Mouse (Mus musculus) urinary bladder, adult 18-20 months (tissue): Measurements from ENCODE around the gene Blvrb.

Source experiments
- DNase-seq, 2 experiments: peaks; one replicate each; pipeline ENCODE4 v3.0.0; 2022; ENCODE audit warnings: low spot score in 2 of 2, mixed read lengths in 2 of 2

Blvrb gene

DNA sequence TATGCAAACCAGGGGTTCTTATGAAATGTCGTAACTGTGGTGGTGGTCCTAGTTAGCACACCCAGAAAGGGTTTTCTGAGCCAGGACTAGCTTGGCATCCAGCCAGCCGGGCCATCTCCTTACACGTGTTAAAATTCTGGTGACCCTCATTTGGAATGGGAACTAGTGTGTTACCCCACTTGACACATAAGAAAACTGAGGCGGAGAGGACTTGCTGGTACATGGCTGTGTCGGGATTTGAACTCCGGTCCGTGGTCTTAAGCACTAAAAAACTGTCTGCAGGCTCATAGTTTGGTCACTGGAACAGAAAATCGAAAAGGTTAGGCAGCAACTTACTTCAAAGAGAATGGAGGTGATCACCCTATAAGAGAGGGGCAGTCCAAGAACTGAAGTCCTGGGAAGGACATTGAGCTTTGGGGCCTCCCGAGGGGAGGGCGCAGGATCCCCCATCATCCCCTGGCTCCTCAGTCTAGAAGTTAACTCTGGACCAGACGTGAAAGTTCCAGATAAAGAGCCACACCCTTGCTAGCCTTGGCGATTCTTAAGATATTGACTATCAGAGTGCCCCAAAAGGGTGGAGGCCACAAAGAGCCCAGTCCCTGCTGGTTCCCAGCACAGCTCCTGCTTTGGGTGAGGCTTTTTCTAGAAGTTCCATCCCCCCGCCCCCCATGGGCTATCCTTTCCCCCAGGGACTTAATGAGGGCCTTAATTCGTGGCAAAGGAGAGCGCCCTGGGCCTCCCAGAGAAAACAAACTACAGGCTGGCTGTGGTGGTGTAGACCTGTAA, 836 bp downstream of the Blvrb start:
- peak in 1 of 2 experiments; percentile 18 for DNase-seq

DNA sequence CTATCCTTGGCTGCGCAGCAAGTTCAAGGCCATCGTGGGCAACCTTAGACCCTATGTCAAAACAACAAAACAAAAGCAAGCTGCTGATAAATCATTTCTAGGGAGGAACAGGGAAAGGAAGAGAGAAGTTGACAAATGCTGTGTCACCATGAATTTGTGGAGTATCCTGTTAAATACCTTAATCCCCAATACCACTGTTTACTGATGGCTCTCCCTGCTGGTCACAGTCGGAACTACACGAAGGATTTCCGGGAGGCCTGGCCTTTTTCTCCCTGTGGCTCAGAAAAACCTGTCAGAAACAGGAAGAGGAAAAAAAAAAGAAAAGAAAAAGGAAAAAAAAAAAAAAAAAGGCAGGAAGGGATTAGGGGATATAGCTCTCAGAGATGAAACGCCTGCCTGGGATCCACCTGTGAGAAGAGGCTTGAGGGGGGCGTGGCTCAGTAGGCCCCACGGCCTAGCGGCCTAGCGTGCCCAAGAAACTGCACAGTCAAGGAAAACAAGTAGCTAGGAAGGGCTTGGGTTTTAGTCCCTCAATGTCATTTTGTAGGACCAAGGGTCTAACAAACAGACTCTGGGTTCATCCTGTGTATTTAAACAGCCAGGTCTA, 1.6 kb downstream of the Blvrb start:
- DNase-seq: peak; percentile 36 to 66

DNA sequence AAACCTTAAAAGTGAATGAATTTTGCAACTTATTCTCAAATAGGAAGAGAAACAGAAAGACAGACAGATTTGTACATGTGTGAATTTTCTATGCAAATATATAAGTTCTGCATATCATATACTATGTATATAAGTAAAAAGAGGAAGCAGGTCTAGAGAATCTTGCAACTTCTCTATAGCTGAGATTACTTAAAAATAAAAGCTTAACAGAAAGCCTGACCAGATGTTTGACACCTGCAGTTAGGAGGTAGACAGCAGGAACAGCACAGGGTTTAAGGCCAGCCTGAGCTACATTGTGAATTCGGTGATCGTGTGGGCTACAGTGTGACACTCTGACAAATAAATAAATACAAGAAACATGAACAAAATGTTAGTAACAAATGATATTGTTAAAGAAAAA, 3.6 kb downstream of the Blvrb start:
- no peak for DNase-seq

DNA sequence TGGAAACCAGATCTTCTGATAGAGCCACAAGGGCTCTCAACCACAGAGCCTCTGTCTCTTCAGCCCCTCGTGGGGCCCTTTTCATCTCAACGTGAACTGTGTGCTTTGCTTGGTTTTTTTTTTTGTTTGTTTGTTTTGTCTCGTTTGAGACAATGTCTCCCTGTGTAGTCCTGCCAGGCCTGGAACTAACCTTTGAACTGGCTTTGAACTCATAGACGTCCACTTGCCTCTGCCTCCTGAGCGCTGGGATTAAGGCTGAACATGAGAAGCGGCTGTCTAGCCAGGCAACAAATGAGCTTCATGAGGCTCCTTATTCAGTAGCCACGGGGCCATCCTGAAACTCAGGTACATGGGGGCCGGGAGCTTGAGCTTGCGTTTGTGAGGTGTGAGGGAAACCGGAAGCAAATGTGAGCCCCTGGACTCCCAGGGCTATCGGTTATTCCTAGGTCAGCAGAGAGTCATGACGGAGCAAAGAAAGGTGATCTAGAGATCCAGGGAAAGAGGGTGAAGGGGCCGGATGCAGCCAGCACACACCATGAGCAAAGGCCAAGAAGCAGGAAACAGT, 4.5 kb downstream of the Blvrb start:
- DNase-seq: no peak

DNA sequence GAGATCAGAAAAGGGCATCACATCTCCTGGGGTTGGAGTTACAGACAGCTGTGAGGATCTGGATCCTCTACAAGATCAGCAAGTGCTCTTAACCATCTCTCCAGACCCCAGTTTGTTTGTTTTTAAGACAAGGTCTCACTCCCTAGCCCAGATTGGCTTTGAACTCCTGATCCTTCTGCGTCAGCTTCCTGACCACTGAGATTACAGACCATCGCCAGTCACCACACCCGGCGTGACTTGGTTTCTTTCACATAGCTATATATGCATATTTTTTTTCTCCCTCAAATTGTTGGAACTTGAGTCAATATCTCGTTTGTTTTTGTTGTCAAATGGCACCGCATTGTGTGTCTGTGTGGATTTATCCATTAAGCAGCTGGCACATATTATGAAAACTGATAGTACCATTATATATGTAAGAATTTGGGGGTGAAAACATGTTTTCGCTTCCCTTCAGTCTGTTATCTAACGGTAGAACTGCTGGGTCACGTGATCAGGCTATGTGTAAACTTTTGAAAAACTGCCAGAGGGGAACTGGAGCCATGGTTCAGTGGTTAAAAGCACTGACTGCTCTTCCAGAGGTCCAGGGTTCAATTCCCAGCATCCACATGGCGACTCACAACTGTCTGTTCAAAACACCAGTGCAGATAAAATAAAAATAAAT, 6.8 kb downstream of the Blvrb start:
- no peak for DNase-seq

DNA sequence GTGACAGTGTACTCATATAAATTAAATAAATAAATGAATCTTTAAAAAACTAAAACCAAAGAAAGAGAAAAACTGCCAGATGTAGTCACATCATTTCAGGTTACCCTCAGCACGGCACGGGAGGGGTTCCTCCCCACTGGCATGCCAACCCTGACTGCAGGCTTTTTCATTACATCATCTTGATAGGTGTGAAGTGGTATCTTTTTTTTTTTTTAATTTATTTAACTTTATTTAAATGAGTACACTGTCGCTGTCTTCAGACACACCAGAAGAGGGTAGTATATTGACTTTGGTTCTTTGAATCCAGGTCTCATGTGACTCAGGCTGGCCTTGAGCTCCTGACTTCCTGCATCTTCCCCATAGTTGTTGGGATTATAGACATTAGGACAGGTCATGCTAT, 7.5 kb downstream of the Blvrb start:
- DNase-seq: no peak

DNA sequence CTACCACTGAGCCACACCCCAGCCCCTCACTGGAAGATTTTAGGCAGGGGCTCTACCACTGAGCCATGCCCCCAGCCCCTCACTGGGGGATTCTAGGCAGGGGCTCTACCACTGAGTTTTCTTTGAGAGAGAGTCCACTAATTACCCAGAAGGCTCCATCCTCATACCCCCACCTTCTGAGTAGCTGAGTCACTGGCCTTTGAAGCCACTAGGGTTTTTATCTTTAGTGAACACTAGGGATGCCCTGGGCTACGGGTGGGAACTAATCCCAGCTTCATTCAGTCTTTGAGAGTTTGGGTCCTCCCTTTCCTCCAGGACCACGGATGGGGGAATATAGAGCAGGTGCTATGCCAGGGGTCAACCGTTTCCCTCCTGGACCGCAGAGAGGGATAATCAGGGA, 10.8 kb downstream of the Blvrb start:
- DNase-seq: no peak

DNA sequence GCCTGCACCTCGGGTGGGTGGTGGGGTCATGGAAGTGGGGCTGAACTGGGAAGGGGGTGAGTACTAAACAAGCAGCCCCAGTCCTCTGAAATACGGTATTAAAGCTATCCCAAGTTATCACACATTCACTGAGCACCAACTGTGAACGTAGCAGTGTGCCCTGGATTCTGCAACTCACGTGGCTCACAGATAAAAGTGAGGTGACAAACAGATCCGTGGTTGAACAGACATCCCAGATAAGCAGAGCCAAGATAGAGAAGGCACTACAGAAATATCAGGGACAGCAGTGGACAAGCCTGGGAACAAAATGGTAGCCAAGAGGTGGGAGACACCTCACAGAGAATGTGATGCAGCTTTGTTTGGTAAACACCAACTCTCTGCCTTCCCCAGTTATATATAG, 11.9 kb downstream of the Blvrb start:
- DNase-seq: no peak

DNA sequence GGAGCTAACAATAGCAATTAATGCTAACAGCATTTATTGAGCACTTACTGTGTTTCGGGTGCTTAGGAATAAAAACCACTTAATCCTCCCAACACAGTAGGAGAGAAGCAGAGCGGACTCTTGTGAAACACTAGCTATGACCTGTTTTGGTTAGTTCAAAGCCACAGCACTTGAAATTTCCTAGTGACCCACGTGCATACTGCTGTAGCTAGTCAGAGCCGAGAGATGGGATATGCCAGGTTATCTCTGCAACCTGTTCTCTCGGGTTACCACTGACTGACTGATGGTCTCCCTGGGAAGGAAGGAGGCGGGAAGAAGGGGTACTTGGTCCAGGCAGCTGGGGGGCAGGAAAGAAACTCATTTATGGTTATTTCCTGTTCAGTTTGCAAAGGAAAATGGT, 12.7 kb downstream of the Blvrb start:
- DNase-seq: no peak

DNA sequence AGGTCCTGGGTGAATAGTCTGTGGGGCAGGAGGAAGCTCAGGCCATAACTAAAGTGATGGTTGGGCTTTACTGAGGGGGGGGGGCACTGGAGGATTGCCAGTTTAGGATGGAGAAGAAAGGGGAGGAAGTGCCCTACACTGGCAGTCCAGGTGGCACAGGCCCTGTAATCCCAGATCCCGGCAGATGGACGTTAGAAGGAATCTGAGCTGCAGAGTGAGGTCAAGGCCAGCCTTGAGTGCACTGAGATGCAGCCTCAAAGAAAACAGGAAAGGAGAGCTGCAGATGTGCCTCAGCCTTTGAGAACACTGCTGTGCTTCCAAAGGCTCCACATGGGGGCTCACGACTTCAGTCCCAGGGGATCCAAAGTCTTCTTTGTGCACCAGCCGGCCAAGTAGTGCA, 19.9 kb downstream of the Blvrb start:
- no peak for DNase-seq

DNA sequence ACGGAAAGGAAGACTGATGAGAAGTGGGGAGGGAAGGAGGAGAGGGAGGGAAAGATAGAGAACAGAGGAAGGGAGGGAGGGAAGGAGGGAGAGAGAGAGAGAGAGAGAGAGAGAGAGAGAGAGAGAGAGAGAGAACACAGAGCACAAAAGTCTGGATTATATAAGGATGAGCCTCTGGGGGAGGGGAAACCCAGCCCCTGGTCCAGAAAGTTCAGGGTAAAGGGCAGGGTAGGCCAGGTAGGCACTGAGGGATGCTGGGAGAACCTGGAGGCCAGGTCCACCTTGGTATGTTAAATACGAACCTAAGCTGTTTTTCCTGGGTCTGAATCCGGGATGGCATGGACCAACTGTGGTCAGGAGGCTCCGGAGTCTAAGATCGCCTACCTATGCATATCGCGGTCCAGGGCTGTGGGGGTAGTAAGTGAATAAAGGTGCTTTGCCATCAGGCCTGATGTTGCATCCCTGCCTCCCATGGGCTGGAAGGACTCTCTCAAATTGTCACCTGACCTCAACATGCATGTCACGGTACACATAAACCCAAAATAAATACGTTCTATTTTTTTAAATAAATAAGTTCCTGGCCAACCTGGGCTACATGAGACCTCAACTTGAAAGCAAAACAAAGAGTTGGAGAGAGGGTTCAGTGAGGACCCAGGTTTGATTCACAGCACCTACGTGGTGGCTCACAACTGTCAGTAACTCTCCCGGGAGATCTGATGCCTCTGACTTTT, 23.8 kb downstream of the Blvrb start:
- no peak for DNase-seq

DNA sequence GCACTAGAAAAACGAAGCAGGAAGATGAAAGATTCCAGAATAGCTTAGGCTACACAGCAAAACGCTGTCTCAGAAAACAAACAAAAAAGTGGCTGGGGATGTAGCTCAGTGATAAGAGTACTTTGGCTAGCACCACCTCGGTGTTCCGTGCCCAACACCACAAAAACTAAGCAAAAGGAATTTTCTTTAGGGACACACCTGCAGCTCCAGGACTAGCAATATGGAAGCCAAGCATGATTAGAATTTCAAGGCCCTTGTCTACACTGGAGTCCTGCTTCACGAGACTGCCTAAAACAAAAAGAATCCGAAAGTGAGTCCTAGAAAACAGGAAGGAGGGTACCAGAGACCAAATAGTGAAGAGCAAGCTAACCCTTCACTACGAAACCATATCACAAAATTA, 24.8 kb downstream of the Blvrb start:
- peak in 1 of 2 experiments; percentile 24 for DNase-seq

DNA sequence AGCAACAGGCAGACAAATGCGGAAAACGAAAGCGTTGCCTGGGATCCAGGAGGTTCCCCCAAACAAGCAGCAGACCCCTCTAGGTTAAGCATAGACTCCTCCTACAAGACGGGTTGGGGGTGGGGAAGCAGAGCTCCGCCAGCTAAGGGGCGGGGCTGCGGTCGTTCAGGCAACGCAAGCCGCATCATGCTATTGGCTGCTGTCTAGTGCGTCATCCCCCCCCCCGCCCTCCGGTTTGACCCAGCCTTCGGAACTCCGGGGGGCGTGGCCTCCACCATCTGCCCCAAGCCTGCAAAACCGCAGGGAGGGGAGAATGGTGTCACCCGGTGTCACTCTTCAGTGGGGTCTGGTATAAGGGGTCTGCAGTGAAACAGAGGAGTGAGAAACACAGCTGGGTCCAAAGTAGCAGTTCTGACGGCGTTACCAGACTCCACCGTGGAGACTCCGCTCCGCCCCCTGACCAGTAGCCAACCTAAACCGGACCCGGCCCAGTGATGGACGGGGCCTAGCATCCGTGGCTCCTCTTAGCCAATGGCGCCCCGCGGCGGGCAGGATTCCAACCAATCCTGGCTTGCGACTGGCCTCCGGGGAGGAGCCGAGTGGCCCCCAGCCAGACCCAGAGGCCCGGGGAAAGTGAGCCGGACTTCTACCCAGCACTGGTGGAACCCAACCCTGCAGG, 25.5 kb downstream of the Blvrb start, which contains the start of gene Sertad3:
Sertad3 (plus strand) TSS at position 613 of the 679 bp plus-strand sequence.
- peak; percentile 97 to 100 for DNase-seq

DNA sequence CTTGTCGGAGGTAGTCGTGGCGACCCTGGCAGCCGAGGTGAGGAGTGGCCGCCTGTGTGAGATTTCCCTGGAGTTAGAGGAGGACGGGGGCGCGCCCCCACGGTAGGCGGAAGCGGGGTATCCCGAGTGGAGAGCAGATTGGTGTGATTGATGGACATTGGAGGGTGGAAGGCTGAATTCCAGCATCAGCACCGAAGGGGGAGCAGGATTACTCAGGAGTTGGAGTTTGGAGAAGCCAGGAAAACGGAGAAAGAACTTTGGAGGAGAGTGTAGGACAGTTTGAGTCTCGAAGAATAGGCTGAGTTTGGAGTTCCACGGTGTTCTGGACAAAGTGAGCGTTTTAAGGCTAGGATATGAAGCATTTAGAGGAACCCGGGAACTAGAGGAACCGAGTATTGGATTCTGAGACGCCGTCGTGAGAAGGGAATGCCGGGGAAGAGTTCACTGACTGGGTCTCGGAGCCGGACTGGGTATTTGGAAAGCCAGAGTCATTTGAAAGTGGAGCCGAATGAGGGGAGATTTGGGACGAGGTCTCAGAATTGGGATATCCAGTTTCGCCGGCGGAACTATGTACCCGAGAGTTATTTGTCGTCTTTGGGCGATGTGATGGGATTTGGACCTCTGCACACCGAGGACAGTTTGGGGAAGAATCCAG, 26.2 kb downstream of the Blvrb start:
- no peak for DNase-seq

DNA sequence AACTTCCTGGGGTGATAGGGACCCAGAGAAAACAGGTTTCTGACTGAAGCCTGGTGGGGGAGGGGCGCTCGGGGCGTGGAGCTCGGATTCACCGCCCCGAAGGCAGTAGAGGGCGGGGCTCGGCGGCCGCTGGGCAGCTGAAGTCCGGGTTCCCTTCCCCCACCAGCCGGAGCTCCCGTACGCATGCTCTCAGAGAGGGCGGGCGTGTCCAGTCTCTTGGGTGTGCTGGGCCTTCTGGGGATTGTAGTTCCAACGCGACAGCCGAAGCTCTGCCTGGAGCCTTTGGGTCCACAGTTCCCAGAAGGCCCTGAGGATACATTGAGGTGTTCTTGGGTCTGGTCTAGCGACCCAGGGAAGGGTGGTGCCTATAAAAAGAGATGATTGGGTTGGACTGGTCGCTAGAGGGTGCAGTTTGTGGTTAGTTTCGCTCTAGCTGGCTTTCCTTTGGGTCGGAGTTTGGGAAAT, 26.7 kb downstream of the Blvrb start:
- peak; percentile 92 to 98 for DNase-seq

DNA sequence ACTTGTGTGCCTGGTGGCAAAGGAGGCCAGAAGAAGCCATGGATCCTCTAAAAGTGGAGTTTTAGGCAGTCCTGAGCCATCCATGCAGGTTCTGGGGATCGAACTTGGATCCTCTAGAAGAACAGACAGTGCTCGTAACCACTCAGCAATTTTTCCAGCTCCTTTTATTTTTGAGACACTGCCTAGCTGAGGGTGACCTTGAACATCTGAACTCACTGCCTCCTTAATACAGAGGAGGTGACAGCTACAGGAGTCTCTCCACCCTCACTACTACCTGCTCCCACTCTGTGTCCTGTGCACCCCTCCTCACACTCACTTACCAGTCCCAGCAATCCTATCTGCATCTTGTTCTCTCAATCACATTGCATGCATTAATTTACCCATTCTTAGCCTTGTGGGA, 27.8 kb downstream of the Blvrb start:
- DNase-seq: no peak

DNA sequence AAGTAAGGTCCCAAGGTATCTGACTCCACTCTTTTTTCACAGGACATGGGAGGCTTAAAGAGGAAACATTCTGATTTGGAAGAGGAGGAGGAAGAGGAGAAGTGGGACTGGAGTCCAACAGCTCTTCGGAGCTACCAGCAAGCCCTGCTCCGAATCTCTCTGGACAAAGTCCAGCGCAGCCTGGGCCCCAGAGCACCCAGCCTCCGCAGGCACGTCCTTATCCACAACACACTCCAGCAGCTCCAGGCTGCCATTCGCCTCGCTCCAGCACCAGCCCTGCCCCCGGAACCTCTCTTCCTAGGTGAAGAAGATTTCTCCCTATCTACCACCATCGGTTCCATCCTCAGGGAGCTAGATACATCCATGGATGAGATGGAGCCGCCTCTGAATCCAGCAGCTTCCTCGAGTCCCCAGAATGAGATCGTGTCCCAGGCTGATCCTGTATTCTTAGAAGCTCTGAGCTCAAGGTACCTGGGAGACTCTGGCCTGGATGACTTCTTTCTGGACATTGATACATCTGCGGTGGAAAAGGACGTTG, 28.4 kb downstream of the Blvrb start:
- DNase-seq: no peak

DNA sequence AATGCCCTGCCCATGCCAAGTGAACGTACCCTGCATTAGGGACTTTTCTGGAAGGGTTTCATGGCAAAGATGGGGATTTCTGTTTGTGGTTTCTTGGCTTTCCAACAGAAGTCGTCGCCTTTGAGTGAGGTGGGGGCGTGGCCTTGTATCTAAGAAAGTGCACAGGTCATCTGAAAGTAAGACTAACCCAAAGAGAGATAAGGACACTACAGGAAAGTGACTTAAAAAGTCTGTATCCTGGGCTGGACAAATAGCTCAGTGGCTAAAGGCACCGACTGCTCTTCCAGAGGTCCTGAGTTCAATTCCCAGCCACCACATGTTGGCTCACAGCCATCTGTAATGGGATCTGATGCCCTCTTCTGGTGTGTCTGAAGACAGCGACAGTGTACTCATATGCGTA, 30.8 kb downstream of the Blvrb start:
- DNase-seq: no peak

DNA sequence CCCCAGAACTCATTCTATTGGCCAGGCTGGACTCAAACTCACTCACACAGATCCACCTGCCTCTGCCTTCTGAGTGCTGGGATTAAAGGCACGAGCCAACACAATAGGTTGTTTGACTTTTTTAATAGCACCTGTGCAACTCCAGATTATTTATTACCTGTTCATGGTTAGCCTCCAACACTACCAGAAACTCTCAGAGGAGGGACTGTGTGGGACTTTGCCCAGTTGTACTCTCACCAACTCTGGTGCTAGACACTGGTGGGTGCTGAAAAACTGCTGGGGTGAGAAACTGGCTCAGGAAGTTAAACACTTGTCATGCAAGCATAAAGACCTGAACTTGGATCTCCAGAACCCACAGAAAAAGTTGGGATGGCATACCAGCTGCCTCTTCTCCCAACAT, 32.0 kb downstream of the Blvrb start:
- DNase-seq: no peak

DNA sequence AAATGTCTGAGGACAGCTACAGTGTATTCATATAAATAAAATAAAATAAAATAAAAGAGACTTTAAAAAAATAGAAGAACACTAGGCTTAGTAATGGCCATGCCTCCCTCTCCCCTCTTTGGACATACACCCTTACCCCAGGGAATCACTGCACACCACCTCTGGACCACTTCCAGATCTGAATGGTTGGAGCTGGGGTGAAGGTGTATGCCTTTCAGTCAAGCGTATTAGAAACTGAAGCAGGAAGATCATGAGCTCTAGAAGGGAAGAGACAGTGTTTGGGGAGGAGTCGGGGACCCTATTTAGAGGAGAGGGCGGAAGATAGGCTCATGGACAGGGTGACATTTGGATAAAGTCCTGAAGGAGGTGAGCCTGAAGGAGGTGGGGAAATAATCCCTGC, 32.7 kb downstream of the Blvrb start:
- DNase-seq: no peak
